Mouse (Mus musculus): ENCODE results near the gene Zfp385b.

Gene Zfp385b

DNA sequence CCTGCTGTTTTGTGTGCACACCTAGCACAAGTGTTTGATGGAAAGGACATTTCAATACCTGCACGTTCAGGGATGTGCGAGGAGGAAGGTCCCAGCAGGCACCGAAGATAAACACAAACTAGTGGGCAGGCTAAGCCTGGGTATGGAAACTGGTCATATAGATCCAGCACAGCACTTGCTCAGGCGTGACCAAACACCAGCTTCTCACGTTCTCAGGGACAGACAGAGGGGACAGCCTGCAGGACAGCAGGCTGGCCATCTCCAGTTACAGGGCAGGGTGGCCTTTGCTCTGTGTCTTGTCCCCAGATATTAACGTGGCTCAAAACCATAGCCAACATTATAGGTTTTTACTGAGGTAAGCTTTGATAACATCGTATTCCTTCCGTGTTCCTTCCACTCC is 128.3 kb downstream of the Zfp385b start:
- no peak for DNase-seq

GRCm38 (mm10) chr2:77690316-77690715 is 129.1 kb downstream of the Zfp385b start:
- DNase-seq = no peak

DNA sequence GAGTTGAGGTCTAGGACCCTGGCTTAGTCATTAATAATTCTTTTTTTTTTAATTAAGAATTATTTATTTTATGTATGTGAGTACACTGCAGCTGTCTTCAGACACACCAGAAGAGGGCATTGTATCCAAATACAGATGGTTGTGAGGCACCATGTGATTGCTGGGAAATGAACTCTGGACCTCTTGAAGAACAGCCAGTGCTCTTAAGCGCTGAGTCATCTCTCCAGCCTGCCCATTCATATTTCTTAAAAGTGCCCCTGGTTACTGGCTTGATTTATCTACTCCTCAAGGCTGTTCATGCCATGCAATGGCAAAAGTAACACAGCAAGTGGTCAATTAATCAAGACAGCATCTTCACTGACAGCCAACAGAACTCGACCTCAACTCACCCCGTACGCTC is 130.8 kb downstream of the Zfp385b start:
- DNase-seq = no peak

DNA sequence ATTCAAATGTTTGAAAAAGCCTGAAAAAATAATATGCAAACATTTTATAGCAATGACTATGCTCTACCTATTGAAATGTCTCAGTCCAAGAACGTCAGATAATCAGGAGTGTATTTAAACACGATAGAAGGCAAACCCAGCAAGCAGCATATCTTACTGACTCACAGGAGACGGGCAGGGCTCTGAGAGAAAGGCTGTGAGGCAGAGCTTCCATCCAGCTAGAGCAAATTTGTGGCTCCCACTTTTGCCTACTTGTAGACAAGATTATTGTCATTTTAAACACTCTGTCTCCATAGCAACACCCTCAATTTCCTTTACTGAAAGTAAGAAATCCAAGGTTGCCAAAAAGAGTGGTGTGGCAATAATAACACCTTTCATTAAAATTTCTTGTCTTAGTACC is 135.4 kb downstream of the Zfp385b start:
- no peak for DNase-seq

DNA sequence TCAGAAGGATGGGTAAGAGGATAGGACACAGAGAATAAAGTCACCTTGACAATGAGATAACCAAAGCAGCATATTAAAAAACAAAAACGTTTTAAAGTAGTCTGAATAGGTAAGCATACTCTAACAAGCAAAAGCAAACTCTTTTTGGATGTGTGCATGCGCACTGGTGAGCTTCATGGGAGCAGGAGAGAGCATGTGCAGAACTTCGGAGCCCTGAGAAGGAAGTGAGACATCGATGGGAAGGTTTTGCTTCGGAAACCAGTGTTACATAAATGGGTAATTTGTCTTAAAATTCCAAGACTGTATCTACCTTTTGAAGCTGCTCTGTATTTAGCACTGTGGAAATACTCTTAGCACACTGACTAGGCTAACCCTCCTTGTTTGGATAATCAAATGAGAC is 137.2 kb downstream of the Zfp385b start:
- no peak for DNase-seq

- no peak for DNase-seq
Observed at GRCm38 (mm10) chr2:77681741-77682140, 137.7 kb downstream of the Zfp385b start.

GRCm38 (mm10) chr2:77673770-77674169 is 145.7 kb downstream of the Zfp385b start:
- DNase-seq = no peak

DNA sequence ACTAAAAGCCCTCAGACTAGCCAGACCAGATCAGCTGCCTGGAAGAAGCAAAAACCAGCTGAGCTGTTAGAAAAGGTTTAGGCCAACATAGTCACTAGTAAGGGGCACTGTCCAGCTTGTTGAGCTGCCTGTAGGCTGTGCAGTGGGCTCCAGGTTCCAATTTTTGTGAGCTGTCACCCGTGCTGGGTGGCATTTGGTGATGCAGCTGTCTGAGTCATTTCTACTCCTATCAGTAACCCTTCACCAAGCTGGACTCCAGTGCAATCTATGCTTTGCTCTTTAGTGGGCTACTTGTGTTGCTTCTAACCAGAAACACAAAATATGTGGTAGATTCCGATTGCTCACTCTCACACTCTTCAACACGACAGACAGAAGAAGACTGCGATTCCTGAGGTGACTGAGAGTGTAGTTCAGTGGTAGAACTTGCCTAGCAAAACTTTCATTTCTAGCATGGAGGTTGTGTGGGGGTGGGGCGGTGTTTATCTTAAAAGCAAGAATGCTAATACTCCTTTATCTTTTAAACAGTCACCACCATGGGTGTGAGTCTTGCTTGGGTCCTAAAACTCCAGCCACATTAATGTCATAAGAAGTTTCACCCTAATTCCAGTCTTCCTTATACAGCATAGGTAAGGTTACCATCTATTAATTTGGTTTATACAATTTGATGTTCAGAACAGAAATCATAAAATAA is 147.1 kb downstream of the Zfp385b start:
- no peak for DNase-seq

- DNase-seq = peak; percentile 3
Observed at GRCm38 (mm10) chr2:77662171-77662570, 157.3 kb downstream of the Zfp385b start.

GRCm38 (mm10) chr2:77653686-77654085 is 165.8 kb downstream of the Zfp385b start:
- DNase-seq = no peak

- no peak for DNase-seq
Observed at GRCm38 (mm10) chr2:77641521-77642170, 177.8 kb downstream of the Zfp385b start.

GRCm38 (mm10) chr2:77639993-77640392 is 179.4 kb downstream of the Zfp385b start:
- no peak for DNase-seq

DNA sequence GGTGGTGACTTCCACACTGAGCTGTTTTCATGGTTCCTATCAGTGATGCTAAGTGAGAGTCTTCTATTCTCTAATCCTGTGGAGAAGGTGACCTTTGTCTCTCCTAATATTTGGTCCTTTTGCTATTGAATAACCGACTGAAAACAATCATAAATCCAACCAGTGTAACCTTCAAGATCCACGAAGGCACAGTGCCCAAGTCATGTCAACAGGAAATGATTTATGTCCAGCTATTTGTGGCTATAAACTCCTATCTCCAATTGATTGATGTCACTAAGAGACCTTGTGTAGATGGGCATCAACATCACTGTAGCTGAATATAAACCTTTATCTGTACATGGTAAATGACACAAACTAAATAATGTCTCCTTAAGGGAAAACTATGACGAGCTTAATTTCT is 187.8 kb downstream of the Zfp385b start:
- DNase-seq = no peak

GRCm38 (mm10) chr2:77627622-77628231 is 191.7 kb downstream of the Zfp385b start:
- DNase-seq = no peak

- no peak for DNase-seq
Observed at GRCm38 (mm10) chr2:77618686-77619085, 200.8 kb downstream of the Zfp385b start.

DNA sequence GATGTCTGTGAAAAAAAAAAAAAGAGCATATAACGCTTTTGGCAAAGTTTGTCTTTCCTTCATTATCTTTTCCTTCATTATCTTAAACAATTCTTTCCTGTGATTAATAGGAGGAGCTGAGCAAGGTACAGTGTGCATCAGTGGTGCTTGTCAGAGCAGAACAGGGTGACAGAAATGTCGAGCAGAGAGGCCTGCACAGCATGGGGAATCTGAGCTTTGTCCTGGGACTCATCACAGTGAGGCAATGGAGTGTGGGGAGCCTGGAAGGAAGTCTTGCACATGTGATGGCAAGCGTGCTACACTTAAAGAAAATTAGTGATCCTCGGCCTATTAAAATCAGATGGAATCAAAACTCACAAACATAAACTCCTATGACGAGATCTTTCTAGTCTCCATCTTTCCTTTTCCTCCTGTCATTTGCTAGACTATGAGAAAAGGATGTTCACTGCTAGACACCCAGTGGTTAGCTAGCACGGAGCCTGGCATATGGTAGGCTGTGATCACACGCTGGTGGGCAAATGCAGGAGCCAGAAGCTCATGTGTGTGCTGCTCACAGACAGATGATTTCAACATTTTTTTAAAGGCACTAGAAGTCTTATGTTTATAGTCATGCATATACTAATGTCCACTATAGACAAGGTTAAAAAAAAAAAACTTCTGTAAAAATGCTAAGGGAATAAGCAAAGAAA is 209.0 kb downstream of the Zfp385b start:
- no peak for DNase-seq

DNA sequence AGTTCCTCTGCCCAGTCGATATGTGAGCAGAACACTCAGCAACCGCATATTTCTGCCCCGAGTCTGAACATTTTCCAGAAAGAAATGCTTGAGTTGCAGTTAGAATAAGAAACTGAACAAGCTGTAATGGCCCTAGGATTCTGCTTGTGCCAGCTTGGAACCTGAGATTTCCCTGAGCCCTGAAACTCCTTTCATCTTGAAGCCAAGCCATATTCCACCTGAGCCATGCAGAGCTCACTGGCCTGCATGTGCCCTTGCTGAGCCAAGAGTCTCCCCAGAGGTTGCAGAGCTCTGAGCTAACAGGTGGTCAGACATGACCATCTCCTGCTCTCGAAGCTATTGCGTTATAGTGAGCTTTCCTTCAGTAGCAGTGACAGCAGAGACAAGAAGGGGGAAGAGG is 210.0 kb downstream of the Zfp385b start:
- DNase-seq = no peak

DNA sequence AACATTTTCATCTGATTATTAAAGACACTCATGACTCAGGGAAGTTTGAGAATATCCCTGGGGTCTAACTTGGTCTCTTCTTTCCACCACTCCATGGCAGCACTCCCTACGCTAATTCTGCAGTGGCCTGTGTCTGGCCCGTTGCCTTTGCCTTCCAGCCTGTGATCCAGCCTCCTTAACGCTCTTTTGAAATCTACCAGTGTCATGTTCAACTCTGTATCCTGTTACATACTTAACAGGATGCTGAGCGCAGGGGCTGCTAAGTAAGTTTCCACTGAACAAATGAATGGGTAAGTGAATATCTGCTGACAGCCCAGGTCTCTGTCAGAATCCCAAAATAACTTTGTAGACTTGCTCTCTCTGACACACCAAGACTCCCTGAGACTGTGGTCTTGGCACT is 210.8 kb downstream of the Zfp385b start:
- DNase-seq = no peak

DNA sequence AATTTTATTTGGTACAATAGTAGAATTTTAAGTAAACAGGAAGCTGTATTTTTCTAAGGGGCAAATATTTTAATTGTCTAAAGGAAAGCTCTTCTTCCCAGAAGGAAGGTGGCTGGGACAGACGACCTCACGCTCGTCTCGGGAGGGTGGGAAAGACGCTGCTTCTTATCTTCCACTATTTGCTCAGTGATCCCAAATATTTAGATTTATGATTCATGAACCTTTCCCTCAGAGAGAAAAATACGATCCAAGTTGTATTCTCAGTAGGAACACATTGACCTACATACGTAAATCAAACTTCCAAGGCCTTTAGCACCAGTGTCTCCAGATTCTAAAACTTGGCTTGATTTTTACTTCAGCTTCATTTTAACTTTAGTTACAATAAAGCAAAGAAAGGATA is 226.0 kb downstream of the Zfp385b start:
- DNase-seq = no peak

GRCm38 (mm10) chr2:77592525-77592924 is 226.9 kb downstream of the Zfp385b start:
- no peak for DNase-seq

- DNase-seq = no peak
Observed at GRCm38 (mm10) chr2:77589205-77589901, 230.1 kb downstream of the Zfp385b start.

DNA sequence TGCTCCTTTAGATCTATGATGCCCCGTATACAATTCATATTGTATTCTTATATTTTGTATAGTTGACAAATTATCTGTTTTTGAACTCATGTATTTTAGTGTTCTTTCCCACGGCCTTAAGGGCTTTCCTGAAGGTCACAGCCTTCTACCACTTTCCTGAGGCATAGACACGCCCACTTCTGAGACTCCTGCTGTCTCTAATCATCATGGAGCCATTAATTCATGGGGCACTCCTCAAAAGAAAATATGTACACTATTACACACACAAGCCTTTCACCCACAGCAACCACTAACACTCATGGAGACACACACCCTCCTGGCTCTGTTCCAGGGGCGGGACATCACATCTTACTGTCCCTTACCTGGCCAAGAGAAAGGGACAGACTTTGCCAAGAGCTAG is 232.1 kb downstream of the Zfp385b start:
- DNase-seq = no peak

Measured in lung, postnatal 10 days (tissue).